Mouse (Mus musculus): ENCODE results near the gene Tekt4.

Tekt4 gene

DNA sequence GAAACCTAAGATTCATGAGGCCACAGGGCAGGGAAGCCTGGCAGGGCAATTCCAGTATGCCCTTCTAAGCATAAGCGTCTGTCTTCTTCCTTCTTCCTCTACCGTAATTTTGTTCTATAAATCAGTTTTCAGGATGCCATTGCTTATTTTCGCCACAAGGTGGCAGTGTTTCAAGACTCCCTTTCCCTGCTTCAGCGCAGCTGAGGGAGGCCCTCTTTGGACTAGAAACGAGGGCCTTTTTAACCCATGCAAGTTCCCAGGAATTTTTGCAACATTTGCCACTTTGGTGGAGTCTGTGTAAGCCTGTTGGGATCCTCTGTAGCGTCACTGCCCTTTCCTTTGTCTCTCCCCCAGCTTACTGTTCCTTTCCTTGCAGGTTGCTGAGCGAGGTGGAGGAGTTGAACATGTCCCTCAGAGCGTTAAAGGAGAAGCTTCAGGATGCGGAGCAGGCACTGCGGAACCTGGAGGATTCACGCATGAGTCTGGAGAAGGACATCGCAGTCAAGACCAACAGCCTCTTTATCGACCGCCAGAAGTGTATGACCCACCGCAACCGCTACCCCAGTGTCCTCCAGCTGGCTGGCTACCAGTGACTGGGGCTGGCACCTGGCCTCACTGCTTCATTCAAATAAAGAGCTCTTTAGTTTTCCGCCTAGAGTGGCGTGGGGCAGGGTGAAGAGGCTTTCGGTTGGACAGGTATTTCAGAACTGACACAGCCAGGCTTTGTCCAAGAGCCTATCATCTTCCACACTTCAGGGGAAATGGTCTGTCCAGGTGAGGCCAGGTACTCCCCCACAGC is 21.7 kb downstream of the Tekt4 start:
- DNase-seq (ENCODE audit: low spot score), result peak; percentile 22

DNA sequence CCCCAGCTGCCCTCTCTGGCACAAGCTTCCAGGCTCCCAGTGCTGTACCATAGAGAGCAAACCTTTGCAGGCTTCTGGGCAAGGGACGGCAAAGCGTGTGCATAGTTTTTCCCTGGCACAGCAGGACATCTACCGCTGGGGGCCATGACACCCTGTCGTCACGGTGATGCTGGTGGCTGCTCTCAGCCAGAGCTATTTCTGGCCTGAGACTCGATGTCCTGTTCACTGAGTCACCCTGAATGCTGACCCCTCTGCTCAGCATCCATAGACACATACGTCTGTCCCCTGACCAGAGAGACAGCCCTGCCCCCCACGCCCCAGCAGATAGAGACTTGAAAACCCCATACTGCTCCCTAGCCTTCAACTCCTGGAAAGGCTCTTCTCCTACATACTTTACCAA is 25.7 kb downstream of the Tekt4 start:
- DNase-seq (ENCODE audit: low spot score), result no peak

DNA sequence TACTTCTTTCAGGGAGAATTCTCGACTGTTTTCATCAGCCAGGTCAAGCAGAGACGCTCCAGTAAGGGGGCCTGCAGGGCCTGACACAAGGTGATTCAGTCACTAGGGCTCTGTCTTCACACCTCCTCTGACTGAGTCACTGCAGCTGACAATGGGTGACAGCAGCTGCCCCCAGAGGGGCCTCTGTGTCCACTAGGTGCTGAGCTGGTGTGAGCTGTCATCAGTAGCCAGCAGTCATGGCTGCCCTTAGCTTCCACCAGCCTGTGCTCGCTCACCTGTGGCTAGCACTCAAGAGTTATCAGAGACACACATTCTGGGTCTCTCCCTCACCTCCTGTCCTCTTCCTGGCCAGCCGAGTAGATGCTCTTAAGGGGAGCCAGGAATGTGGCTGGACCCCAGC is 26.4 kb downstream of the Tekt4 start:
- no peak for DNase-seq (ENCODE audit: low spot score)

DNA sequence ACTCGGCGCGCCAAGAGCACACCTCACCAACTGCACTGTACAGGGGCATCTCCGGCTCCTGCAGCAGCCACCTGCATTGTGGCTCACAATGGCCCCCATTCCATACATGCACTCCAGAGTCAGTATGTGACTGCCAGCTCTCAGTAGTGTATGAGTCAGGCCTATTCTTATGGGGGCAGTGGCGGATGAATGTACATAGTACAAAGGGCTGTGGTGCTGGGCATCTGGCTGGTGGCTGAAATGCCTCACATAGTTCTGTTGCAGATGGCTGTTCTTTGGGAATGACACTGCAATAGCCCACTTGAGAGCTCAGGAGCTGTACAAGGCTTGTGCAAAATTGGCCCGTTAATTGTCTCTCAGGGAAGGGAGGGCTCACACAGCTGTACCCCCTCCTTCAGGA is 27.7 kb downstream of the Tekt4 start:
- DNase-seq (ENCODE audit: low spot score), result no peak

DNA sequence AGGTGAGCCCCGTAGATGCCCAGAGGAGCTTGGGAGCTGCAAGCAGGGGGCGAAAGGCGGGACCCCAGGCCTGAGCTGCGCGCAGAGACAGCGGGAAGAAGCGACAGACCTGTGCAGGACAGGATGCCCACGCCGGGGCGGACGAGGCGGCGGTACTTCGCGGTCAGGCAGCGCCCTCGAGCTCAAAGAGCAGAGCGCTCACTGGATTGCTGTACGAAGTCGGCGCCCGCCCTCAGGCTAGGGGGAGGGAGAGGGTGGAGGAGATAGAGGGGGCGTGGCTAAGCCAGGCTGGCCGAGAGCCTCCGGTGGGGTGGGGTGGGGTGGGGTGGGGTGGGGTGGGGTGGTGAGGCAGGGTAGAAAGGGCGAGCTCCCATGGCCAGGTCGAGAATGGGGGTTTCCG is 42.6 kb downstream of the Tekt4 start, which contains the start of gene Sstr5:
Sstr5 (minus strand) TSS at position 276 of the 400 bp plus-strand sequence.
- DNase-seq (ENCODE audit: low spot score), result peak; percentile 24

DNA sequence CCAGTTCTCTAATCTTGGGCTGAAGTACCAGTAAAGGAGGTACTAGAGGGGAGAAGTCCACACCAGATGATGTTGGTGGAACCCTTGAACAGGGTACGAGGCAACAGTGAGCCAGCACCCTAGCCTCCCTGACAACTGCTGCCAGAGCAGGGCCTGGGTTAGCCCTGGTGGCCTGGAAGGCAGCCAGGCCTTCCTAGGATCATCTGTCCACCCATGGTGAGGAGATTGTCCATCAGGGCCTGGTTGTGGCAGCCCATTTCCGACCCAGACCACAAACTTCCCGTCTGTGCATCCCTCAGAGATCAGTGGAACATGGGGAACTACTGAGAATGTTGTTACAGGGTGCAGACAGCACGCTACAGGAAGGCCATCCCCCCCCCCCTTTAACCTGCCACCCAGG is 48.2 kb downstream of the Tekt4 start:
- DNase-seq (ENCODE audit: low spot score), result no peak

DNA sequence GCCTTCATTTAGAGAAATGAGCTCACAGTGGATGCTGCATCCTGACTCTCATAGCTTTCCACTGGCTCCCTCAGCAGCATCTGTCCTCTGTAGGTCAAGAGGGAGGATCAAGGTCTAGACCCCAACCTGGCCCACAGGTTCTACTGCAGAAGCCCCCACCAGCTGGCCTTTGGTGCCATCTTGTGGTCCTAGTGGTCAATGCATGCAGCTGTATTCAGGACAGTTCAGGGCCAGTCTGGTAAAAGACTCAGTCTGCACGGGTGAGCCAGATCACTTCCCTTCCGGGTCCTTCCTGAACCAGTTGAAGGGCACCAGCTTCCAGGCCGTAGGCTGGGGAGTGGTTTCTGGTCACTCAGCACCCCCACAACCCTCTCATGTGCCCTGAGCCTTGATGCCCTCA is 53.4 kb downstream of the Tekt4 start:
- DNase-seq (ENCODE audit: low spot score), result peak; percentile 29

DNA sequence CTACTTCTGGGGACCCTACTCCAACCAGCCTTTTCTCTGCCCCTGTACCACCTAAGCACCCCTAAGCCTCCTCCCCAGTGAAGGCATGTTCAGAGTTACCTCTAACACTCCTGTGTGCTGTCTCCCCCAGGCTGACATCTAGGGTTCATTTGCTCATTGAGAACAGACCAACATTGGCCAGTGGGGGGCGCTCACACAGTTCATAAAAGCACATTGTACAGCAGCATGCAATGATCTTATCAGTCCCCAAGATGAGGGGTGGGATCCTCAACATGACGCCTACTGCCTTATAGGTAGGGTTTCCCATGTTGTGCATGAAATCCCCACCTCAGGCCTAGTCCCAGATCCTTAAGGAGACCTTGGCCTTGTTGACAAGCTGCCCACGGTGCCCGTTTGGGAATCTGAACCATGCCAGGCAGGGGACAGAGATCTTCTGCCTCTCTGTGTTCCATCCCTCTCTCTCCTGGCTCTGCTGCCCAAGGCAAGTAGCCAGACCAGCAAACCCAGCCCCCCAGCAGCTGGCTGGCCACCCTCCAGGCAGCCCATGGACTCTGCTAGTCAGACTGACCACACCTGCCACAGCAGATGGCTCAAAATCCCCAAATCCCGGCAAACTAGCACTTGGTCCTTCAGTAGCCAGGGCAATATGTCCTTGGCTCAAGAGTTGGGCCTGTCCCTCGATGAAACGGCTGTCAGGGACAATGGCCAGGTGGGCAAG is 54.6 kb downstream of the Tekt4 start:
- DNase-seq (ENCODE audit: low spot score), result no peak

DNA sequence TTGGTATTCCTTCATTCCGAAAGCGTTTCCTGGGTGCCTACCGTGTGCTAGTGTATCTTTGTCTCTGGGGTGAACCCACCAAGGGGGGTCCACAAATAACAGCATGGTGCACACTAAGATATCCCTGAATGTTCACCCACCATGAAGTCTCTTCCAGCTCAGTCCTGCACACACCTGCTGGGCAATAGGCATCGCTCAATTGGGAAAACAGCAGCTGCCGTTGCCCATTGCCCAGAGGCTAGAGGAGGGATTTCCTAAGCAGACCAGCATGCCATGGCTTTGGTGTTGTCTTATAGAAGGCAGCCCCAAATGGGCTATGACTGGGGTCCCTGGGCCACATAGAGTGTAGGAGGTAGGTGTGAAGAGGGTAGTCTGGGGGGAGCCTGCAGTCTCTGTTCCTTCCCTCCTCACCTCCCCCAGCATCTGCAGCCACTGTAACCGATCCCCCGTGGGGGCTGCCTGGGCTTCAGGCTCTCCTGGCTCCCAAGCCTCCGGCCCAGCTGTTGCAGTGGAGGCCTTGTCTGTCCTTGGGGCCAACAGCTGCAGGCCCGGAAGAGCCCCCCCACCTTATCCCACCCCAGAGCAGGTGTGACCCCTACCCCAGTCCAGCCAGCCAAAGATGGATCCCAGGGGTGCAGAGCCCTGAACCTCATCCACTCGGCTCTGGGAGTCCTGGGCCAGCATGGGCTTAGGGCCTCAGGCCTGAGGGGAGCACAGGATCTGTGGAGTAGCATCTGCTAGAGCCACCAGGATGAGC is 55.8 kb downstream of the Tekt4 start:
- DNase-seq (ENCODE audit: low spot score), result no peak

DNA sequence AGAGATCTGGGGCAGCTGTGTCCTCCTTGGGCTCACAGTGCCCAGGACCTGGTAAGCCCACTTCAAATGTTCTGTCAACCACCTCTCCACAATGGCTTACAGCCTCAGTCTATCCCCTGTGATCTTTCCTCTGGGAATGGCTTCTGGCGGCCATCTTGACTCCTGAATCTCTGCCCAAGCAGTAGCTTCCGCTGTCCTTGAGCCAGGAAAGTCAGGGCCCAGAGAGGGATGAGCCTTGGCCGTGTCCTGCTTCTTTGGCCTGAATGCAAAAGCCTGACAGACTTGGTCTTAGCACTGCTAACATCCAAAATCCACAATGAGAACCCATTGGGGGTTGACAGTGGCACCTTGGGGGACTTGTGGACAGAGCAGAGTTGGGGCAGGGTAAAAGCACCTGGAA is 57.5 kb downstream of the Tekt4 start:
- no peak for DNase-seq (ENCODE audit: low spot score)

DNA sequence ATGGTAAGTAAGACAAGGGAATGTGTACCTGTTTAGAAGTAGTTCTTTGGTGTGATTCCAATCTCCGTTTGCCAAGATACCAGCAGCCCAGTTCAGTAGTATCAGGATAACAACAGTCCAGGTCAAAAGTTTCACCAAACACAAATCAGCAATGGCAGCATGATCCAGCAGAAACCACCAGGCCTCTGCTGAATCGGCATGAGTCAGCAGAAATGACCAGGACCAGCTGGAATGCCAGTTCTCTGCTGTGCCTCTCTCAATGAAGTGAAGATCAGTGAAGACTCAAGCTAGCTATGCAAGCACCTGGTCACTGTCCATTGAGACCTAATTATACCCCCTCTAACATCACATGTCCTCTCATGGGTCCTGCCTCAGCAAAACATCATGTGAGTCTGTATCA is 59.6 kb downstream of the Tekt4 start:
- DNase-seq (ENCODE audit: low spot score), result no peak

DNA sequence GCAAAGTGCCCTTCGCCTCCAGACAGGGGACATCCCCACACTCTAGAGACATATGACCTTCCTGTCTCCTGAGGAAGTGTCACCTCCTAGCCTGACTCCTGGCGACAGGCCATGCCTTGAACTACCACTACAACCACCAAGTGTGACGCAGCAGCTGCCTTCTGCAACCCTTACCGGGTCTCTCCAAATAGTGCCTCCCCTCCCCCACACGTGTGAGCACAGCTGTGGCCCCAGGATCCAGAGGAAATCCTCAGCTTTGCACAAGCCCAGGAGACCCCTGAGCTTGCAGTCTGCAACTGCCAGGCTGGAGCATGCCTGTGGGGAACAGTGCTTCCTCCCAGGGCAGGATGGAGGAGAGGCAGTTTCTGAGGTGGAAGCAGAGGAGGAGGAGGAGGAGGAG is 61.9 kb downstream of the Tekt4 start:
- DNase-seq (ENCODE audit: low spot score), result no peak

DNA sequence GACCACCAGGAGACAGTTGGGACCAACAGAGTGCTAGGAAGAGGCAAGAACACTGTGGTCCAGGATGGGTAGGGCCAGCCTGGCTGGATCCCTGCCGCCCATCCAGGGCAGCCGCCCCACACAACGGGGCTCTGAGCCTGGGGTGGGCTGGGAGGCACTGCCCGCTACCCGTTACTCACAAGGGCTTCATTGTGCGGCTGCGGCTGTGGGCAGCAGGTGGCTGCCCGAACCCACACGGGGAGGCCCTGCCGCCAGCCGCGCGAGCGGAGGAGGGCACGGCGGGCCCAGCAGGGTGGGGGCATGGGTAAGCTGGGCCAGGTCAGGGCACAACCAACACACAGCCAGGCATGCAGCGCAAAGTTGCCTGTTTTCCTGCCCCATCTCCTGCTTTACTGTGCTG is 63.7 kb downstream of the Tekt4 start:
- no peak for DNase-seq (ENCODE audit: low spot score)

DNA sequence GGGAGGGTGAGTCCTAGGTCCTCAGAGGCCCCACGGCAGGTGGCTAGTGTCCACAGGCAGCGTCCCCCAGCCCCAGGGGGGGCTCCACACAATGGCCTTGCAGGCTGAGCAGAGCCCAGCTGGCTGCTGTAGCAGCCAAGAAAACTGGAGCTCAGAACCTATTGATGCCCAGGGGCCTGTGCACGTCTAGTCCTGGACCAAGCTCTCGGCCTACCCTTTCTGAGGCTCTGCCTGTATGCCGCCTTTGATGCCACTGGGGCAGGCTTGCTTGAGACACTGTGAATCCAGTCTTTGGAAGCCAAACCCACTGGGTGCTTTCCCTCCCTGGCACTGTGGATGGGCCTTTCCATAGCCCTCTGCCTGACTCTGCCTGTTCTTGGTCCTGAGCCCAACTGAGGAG is 65.1 kb downstream of the Tekt4 start:
- no peak for DNase-seq (ENCODE audit: low spot score)

DNA sequence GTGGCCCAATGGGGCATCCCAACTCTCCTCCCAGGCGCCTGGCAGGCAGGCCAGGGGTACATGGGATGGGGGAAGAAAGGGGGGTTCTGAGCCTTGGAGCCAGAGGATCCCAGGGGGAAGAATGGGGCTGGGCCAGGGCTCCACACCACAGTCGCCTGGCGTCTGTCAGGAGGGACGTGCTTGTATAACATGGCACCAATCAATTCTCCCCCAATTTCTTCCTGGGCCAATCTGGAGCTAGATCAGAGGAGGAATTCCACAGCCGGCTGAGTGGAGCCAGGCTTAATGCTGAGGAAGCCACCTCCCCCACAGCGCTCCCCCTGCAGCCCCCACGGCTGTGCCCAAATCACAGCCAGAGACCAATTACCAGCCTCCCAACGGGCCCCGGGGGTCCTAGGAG is 66.1 kb downstream of the Tekt4 start:
- no peak for DNase-seq (ENCODE audit: low spot score)

DNA sequence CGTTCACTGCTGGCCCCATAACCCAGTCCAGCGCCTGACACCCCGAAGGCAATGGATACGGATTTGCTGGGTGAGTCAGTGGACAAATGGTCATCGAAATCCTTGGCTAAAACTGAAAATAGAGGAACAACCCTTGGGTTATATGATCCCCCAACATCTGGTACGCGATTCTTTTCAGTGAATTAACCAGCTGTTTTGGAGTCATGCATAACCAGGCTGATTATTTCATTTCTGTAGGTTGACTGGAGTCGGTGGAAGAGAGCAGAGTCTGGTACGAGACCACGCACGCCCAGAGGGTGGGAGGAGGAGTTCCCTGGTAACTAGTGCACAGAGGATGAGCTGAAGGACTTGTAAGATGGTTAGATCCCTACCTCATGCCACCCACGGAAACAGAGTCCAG is 67.7 kb downstream of the Tekt4 start:
- no peak for DNase-seq (ENCODE audit: low spot score)

Data from testis, postnatal 14 days (tissue).